Mouse (Mus musculus): ENCODE measurements around the gene E4f1. TPM values are rescaled to one million over a fixed set of nuclear protein-coding genes. Genes with fewer than 3 reads are reported as not detected.

Gene E4f1
- polyA plus RNA-seq, 1 experiment from 2014 or later, result 9.8 TPM

DNA sequence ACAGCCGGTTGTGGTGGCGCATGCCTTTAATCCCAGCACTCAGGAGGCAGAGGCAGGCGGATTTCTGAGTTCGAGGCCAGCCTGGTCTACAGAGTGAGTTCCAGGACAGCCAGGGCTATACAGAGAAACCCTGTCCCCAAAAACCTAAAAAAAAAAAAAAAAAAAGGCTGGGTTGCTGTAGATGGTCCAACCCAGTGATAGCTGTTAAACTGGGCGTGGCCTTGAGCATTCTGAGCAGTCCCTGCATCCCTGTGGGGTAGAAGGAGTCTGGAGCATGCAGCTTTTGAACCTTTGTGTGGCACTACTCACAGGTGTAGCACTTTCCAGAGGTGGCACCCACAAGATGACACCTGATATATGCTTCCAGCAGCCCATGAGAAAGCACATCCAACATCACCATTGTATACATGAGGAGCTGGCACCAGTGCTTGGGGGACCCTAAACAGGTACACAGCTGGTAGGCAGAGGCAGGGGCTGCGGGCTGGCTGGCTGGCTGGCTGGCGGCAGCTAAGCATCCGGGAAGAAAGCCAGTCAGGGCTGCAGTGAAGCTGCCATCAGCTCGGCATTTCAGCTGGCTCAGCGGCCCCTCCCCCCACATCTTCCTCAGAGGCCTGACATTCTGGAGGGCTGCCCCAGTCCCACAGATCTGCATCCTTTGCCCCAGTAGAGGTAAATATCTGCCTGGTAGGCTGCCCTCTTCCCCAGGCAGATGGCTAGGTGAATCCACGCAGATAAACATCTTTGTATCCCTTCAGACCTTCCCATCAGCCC is 15.2 kb upstream of the E4f1 start:
- Histone ChIP-seq H3K4me1 (replicated peaks; ENCODE audit: insufficient read depth, low read length) (no peaks in the 10 kb centered on the region; the same call in 1 of the 2 replicates), H3K27ac (no peak overlapping the region), H3K27me3 (ENCODE audit: insufficient read depth, low read length) (no peaks in the 10 kb centered on the region), H3K4me3 (replicated peaks; ENCODE audit: low read depth, low read length) (no peak overlapping the region), H3K36me3 (ENCODE audit: insufficient read depth, low read length) (no peaks in the 10 kb centered on the region), H3K4me2 (ENCODE audit: low read length) (no peak overlapping the region), H3K9me3 (replicated peaks; ENCODE audit: low read length) (no peaks in the 10 kb centered on the region), H3K9ac (ENCODE audit: low read depth, low read length) (no peak overlapping the region)
- DNase-seq (ENCODE audit: low spot score) (no peak), ATAC-seq (replicated peaks; ENCODE audit: low FRiP score, low read depth) (no peak)
- 46% methylated on average over 11 of the region's 11 CpGs for WGBS
- TF ChIP-seq CTCF (IDR thresholded peaks at IDR 0.05; ENCODE audit: low read depth), result no peak

DNA sequence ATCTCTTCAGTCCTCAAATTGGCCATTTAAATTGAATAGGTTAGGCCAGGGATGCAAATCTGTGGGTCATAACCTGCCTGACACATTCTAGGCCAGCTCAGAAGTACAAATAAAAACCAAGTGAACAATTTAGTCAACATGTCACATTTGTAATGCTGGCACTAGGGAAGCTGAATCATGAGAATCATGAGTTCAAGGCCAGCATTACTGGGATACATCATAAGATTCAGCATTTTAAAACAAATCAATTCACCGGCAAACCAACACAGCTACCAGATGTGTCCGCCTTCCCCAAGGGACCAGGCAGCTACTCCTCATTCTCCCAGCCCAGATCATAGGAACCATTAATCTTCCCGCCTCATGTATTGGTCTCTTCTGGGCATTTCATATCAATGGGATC is 13.4 kb upstream of the E4f1 start:
- Histone ChIP-seq H3K9ac (ENCODE audit: low read depth, low read length) (no peak overlapping the region), H3K36me3 (ENCODE audit: insufficient read depth, low read length) (no peaks in the 10 kb centered on the region), H3K27me3 (ENCODE audit: insufficient read depth, low read length) (no peaks in the 10 kb centered on the region), H3K4me1 (replicated peaks; ENCODE audit: insufficient read depth, low read length) (no peaks in the 10 kb centered on the region), H3K4me2 (ENCODE audit: low read length) (no peak overlapping the region), H3K9me3 (replicated peaks; ENCODE audit: low read length) (no peaks in the 10 kb centered on the region), H3K4me3 (replicated peaks; ENCODE audit: low read depth, low read length) (no peak overlapping the region), H3K27ac (no peak overlapping the region)
- 89% methylated on average over 3 of the region's 3 CpGs for WGBS
- ATAC-seq (replicated peaks; ENCODE audit: low FRiP score, low read depth) (no peak), DNase-seq (ENCODE audit: low spot score) (no peak)
- TF ChIP-seq CTCF (IDR thresholded peaks at IDR 0.05; ENCODE audit: low read depth), result no peak

DNA sequence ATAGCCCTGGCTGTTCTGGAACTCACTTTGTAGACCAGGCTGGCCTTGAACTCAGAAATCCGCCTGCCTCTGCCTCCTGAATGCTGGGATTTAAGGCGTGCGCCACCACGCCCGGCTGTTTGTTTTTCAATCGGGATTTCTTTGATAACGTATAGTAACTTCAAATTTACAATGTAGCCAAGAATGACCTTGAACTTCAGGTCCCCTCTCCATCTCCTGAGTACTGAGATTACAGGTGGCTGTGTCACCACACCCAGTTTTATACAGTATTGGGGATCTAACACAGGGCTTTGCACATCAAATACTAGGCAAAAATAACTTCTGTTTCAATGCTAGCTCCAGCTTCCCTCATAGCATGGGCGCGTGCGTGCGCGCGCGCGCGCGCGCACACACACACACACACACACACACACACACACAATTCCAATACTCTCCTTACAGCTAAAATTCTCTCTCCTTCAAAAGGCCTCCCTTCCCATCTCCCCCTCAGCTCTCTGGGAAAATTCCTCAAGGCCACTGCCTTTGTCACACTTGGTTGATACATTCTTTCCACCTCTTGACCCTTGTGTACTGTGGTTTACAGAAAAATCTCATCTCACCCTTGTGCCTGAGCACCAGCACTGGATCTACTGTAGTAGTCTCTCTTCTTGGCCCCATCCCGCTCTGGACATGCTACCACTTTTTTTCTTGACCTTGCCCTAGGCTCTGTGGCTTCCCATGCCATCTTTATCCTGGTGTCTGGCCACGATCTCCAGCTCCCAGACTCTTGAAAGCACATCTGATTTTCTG is 11.1 kb upstream of the E4f1 start:
- Histone ChIP-seq H3K36me3 (ENCODE audit: insufficient read depth, low read length) (0 out of 2 replicates have a peak, but pooled peaks cover 10% of the 10 kb centered on the region), H3K27ac (no peak overlapping the region), H3K4me1 (replicated peaks; ENCODE audit: insufficient read depth, low read length) (peaks cover 7% of the 10 kb centered on the region), H3K27me3 (ENCODE audit: insufficient read depth, low read length) (no peaks in the 10 kb centered on the region), H3K9ac (ENCODE audit: low read depth, low read length) (no peak overlapping the region), H3K4me2 (ENCODE audit: low read length) (no peak overlapping the region), H3K9me3 (replicated peaks; ENCODE audit: low read length) (no peaks in the 10 kb centered on the region), H3K4me3 (replicated peaks; ENCODE audit: low read depth, low read length) (no peak overlapping the region)
- 94% methylated on average over 20 of the region's 20 CpGs for WGBS
- no peak for TF ChIP-seq CTCF (IDR thresholded peaks at IDR 0.05; ENCODE audit: low read depth)
- DNase-seq (ENCODE audit: low spot score) (no peak), ATAC-seq (replicated peaks; ENCODE audit: low FRiP score, low read depth) (no peak)

DNA sequence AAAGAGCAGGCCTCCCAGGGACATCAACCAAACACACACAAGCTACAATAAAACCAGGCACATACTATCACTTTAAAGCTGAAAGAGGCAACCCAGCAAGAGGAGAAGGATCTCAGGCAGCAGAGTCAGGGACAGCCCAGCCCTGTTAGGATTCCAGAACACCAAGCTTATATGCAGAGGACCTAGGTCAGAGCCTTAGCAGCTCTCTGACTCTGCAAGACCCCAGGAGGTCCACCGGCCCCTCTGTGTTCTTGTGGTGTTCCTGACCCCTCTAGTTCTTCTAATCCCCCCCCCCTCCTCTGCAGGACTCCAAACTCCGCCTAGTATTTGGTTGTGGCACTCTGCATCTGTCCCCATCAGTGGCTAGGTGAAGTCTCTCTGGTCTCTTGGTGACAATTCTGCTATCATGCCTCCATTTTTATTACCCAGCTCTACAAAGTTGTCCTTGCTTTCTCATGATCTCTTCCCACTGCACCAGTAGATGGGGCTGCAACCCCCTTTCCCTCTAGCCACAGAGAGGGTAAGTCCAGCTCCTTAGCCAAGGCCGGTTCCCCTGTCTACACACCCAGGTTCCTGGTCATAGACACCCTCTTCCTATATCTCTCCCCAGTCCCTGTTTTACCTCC is 10.2 kb upstream of the E4f1 start:
- WGBS, result 44% methylated on average over 3 of the region's 3 CpGs
- Histone ChIP-seq H3K9ac (ENCODE audit: low read depth, low read length) (no peak overlapping the region), H3K9me3 (replicated peaks; ENCODE audit: low read length) (no peaks in the 10 kb centered on the region), H3K27ac (no peak overlapping the region), H3K4me3 (replicated peaks; ENCODE audit: low read depth, low read length) (no peak overlapping the region), H3K27me3 (ENCODE audit: insufficient read depth, low read length) (no peaks in the 10 kb centered on the region), H3K4me2 (ENCODE audit: low read length) (no peak overlapping the region), H3K4me1 (replicated peaks; ENCODE audit: insufficient read depth, low read length) (peaks cover 7% of the 10 kb centered on the region), H3K36me3 (ENCODE audit: insufficient read depth, low read length) (peaks cover 19% of the 10 kb centered on the region)
- peak; percentile 48 for DNase-seq (ENCODE audit: low spot score)
- peak; percentile 59 for TF ChIP-seq CTCF (IDR thresholded peaks at IDR 0.05; ENCODE audit: low read depth)
- no peak for ATAC-seq (replicated peaks; ENCODE audit: low FRiP score, low read depth)

DNA sequence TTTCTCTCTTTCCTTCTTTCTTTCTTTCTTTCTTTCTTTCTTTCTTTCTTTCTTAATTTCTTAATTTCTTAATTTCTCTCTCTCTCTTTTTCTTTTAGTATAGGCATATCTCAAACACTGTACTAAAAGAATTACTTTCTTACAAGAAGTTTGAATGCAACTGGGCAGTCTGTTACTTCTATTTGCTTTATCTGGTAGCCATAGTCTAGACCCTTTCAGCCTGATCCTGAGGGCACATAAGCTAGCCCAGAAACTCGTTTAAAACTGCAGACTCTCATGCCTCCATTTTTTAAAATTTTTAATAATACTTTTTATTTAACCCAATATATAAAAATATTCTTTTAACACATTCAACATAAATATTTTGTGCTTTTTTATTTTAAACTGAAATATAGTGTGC is 9.3 kb upstream of the E4f1 start:
- ATAC-seq (replicated peaks; ENCODE audit: low FRiP score, low read depth), result no peak
- H3K4me1 ChIP-seq (replicated peaks; ENCODE audit: insufficient read depth, low read length), result peaks cover 7% of the 10 kb centered on the region
- whole genome bisulfite sequencing, result 15% methylated on average over 1 of the region's 1 CpGs
- no peak overlapping the region for H3K9ac ChIP-seq (ENCODE audit: low read depth, low read length)
- H3K36me3 ChIP-seq (ENCODE audit: insufficient read depth, low read length), result peaks cover 26% of the 10 kb centered on the region
- peak overlapping the region; percentile 63; the same call in 1 of the 2 replicates for H3K4me3 ChIP-seq (replicated peaks; ENCODE audit: low read depth, low read length)
- no peak for DNase-seq (ENCODE audit: low spot score)
- no peaks in the 10 kb centered on the region for H3K9me3 ChIP-seq (replicated peaks; ENCODE audit: low read length)
- no peak for TF ChIP-seq CTCF (IDR thresholded peaks at IDR 0.05; ENCODE audit: low read depth)
- H3K27ac ChIP-seq, result no peak overlapping the region
- H3K4me2 ChIP-seq (ENCODE audit: low read length), result peak overlapping the region; percentile 53; the same call in 1 of the 2 replicates
- no peaks in the 10 kb centered on the region for H3K27me3 ChIP-seq (ENCODE audit: insufficient read depth, low read length)
